Mouse (Mus musculus) embryonic facial prominence, embryonic 13.5 days (tissue): Measurements from ENCODE around the gene Chst8. TPM values are rescaled to one million over a fixed set of nuclear protein-coding genes. Genes with fewer than 3 reads are reported as not detected.

Experiments
- ATAC-seq: fragments of 200-750 bp; cut with Nextera tagmentation; 2 replicates; pipeline ENCODE4 v1.8.0; 2017; ENCODE audit warnings: low read depth; ENCODE audit not compliant: insufficient number of reproducible peaks, insufficient read depth, low FRiP score, low TSS enrichment
- H3K27ac ChIP-seq: fragments of 300-500 bp; sonication (generic); 2 replicates; pipeline ENCODE4 v1.5.1; 2015; ENCODE audit warnings: moderate library complexity, mild to moderate bottlenecking, inconsistent platforms
- H3K27me3 ChIP-seq: fragments of 300-500 bp; sonication (generic); 2 replicates; pipeline ENCODE4 v1.6.1; 2015; ENCODE audit warnings: mild to moderate bottlenecking, inconsistent platforms
- H3K36me3 ChIP-seq: fragments of 300-500 bp; sonication (generic); 2 replicates; pipeline ENCODE4 v1.6.1; 2015; ENCODE audit warnings: mild to moderate bottlenecking, inconsistent platforms
- H3K4me1 ChIP-seq: fragments of 300-500 bp; sonication (generic); 2 replicates; pipeline ENCODE4 v1.6.1; 2015; ENCODE audit warnings: inconsistent platforms
- H3K4me2 ChIP-seq: fragments of 300-500 bp; sonication (generic); 2 replicates; pipeline ENCODE4 v1.6.1; 2015; ENCODE audit warnings: moderate library complexity, mild to moderate bottlenecking, inconsistent platforms
- H3K4me3 ChIP-seq: fragments of 300-500 bp; sonication (generic); 2 replicates; pipeline ENCODE4 v1.5.1; 2015; ENCODE audit warnings: mild to moderate bottlenecking, inconsistent platforms
- H3K9ac ChIP-seq: fragments of 300-500 bp; sonication (generic); 2 replicates; pipeline ENCODE4 v1.6.1; 2015; ENCODE audit warnings: mild to moderate bottlenecking, inconsistent platforms
- H3K9me3 ChIP-seq: fragments of 300-500 bp; sonication (generic); 2 replicates; pipeline ENCODE4 v1.6.1; 2016; ENCODE audit warnings: inconsistent platforms
- WGBS: fragments of 180-500 bp; shearing (Covaris S2); methylation state at CpG from one replicate; pipeline ENCODE4 v1.1.7; 2015; ENCODE audit warnings: mixed read lengths; 5-methylcytosine and 5-hydroxymethylcytosine counted together
- polyA plus RNA-seq: library from polyadenylated mRNA; unstranded; fragments of >200 nt; fragmentation: Nextera tagmentation; extraction: Ambion mirVana; gene quantifications from 2 replicates; pipeline ENCODE4 v1.2.1, GENCODE M21; 2015

The Chst8 gene
- polyA plus RNA-seq, 1 experiment from 2014 or later = 4.0 TPM

DNA sequence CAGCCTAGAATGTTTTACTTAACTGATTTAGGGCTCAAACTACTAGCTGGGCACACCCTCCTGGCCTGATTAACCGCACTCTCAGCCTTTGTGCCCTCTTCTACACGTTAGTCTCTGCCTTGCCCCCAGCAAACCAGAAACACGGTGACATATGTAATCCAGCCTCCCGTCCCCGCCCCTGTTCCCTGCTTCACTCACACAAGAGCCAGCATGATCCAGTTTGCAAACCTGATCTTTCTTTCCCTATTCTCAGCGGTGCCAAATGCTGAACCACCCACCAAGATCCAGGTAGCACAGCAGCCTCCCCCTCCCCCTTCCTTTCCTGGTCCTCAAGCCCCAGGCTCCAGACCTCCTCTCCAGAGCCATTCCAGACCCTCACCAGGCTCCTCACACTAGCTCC lies 169.2 kb downstream of the Chst8 start:
- Histone ChIP-seq H3K27me3 (no peaks in the 10 kb centered on the region), H3K4me2 (no peak overlapping the region), H3K9me3 (no peaks in the 10 kb centered on the region), H3K36me3 (peaks cover 96% of the 10 kb centered on the region), H3K4me3 (no peak overlapping the region), H3K4me1 (peaks cover 62% of the 10 kb centered on the region), H3K27ac (peak overlapping the region; percentile 60; the same call in 1 of the 2 replicates), H3K9ac (peak overlapping the region; percentile 36; the same call in 1 of the 2 replicates)
- peak; percentile 16; the same call in 1 of the 2 replicates for ATAC-seq
- WGBS = 47% methylated on average over 6 of the region's 6 CpGs

DNA sequence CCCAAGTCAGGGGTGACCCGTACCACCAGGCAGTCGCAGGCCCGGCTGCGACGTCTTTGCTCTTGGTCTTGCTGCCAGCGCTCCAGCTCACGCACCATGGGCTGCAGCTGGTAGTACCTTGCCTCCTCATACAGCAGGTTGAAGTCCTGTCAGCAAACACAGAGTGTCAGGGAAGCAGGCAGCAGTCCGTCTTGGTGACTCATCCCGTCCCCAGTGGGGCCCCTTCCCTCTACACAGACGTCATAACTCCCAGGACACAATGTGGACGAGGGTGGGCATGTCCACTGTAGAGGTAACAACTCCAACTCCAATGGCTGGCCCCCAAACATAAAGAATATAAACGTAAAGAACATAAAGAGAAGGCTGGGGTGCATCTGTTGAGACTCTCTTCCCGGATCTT lies 170.5 kb downstream of the Chst8 start:
- Histone ChIP-seq H3K9ac (no peak overlapping the region), H3K27me3 (no peaks in the 10 kb centered on the region), H3K4me3 (no peak overlapping the region), H3K4me2 (no peak overlapping the region), H3K36me3 (peaks cover 82% of the 10 kb centered on the region), H3K27ac (no peak overlapping the region), H3K9me3 (no peaks in the 10 kb centered on the region), H3K4me1 (peaks cover 51% of the 10 kb centered on the region)
- ATAC-seq = no peak
- WGBS = 87% methylated on average over 13 of the region's 13 CpGs

DNA sequence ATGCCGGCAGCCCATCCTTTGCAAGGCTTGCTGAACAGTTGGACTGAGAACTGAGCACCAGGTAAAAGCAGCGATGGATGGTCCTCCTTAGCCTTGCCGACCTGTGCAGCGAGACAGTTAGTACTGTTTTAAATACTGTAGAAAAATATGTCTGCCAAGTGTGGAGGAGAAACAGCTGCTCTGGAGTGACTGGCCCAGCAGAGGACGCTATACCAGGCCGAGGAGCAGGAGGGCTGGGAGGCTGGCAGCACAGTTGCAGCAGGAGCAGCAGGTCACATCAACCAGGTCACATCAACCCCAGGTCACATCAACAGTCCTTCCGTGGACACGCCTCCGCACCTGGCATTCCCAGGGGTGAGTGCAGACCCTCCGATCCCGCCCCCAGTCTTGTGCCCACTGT lies 172.7 kb downstream of the Chst8 start:
- Histone ChIP-seq H3K27ac (no peak overlapping the region), H3K27me3 (no peaks in the 10 kb centered on the region), H3K9ac (no peak overlapping the region), H3K9me3 (no peaks in the 10 kb centered on the region), H3K4me3 (no peak overlapping the region), H3K4me2 (no peak overlapping the region), H3K36me3 (peaks cover 62% of the 10 kb centered on the region), H3K4me1 (peaks cover 32% of the 10 kb centered on the region)
- ATAC-seq = no peak
- WGBS = 86% methylated on average over 11 of the region's 11 CpGs

DNA sequence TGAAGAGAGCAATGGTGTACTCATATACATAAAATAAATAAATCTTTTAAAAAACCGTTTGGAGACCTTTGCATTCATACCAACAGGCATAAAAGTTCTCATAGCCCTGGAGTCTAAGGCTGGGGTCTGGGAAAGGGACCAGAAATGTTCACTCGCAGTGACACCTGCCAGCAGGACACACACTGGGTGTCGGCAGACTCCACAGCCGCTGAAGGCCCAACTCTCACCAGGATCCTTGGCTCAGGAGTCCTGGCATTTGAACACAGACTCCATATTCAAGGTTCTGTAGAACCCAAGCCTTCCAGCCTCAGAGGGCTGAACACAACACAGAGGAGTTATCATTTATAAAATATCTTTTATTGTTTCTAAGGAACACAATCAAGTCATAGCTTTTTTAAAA lies 175.8 kb downstream of the Chst8 start:
- no peak for ATAC-seq
- no peaks in the 10 kb centered on the region for H3K9me3 ChIP-seq
- H3K36me3 ChIP-seq = peaks cover 31% of the 10 kb centered on the region
- no peak overlapping the region for H3K27ac ChIP-seq
- no peaks in the 10 kb centered on the region for H3K27me3 ChIP-seq
- no peak overlapping the region for H3K9ac ChIP-seq
- H3K4me2 ChIP-seq = no peak overlapping the region
- H3K4me1 ChIP-seq = peaks cover 6% of the 10 kb centered on the region; the same call in 1 of the 2 replicates
- WGBS = 83% methylated on average over 4 of the region's 4 CpGs
- no peak overlapping the region for H3K4me3 ChIP-seq

DNA sequence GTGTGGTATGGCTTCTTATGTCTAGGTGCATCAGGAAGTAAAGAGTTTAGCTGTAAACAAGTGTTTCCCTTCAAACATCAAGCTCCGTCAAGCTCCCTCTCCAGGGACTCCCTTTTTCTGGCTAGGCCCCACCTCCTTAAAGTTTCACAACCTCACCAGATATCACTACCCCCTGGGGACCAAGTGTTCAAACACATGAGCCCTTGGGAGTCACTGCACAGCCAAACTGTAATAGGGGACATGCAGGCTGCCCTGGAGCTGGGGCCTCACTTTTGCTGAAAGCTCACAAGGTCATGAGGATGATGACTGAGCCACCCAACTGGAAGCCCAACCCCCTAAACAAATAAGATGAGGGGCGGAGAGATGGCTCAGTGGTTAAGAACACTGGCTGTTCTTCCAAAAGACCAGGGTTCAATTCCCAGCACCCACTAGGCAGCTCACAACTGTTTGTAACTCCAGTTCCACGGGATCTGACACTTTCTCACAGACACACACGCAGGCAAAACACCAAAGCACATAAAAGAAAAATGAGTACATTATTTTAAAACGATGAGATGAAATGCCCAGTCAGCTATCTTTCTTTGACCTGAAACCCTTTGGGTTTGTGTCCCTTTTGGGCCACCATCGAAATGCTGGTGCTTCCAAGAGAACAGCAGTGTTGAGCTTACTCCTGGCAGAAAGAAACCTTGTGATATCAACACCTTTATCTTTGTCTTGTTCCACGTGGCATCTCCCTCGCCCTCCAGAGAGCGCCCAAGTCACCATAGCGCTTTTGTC lies 179.4 kb downstream of the Chst8 start:
- Histone ChIP-seq H3K9me3 (no peaks in the 10 kb centered on the region), H3K4me1 (peaks cover 18% of the 10 kb centered on the region), H3K4me3 (no peak overlapping the region), H3K9ac (no peak overlapping the region), H3K27me3 (no peaks in the 10 kb centered on the region), H3K27ac (no peak overlapping the region), H3K36me3 (no peaks in the 10 kb centered on the region), H3K4me2 (no peak overlapping the region)
- 81% methylated on average over 10 of the region's 10 CpGs for WGBS
- ATAC-seq = no peak

DNA sequence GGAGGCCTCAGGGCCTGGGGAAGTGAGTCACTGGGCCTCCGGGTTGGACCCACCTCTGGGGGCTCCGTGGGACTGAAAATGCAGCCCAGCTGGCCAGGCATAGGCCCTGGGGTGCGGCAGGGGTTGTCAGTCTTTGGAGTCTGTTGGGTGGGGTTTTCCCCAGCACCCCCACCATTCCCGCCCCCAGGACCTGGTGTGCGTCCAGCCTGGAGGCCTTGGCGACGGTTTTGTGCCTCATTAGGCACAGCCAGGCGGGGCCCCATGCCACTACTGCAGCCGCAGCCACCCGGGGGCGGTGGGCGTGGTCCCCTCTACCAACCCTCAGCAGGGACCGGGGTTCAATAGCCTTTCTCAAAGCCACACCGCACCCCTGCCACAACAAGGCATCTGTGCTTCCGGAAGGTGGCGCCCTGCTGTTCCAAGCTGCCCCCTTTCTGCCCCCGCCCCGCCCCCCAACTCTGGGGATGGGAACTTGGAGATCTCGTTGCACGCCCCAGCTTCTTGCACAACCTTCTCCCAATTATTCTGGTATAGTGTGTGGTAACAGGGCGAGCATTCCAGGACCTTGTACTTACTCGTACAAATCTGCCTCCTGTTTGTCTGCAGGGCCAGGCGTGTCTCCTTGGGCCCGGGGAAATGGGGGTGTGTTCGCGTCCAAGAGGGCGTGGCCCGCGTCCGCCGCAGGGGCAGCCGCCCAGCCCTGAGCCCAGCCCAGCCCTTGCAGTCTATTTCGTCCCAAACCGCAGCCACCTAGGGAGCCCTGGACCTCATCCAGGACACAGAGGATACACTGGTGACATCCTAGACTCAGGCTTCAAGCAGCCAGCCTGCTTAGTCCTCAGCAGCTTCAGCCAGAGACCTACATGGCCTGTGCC lies 182.1 kb downstream of the Chst8 start:
- Histone ChIP-seq H3K9me3 (no peaks in the 10 kb centered on the region), H3K9ac (peak overlapping the region; percentile 70), H3K27me3 (no peaks in the 10 kb centered on the region), H3K4me1 (peaks cover 18% of the 10 kb centered on the region), H3K36me3 (no peaks in the 10 kb centered on the region), H3K4me3 (peak overlapping the region; percentile 42), H3K27ac (peak overlapping the region; percentile 93), H3K4me2 (peak overlapping the region; percentile 69)
- WGBS = 0% methylated on average over 33 of the region's 34 CpGs
- peak; percentile 84 for ATAC-seq

DNA sequence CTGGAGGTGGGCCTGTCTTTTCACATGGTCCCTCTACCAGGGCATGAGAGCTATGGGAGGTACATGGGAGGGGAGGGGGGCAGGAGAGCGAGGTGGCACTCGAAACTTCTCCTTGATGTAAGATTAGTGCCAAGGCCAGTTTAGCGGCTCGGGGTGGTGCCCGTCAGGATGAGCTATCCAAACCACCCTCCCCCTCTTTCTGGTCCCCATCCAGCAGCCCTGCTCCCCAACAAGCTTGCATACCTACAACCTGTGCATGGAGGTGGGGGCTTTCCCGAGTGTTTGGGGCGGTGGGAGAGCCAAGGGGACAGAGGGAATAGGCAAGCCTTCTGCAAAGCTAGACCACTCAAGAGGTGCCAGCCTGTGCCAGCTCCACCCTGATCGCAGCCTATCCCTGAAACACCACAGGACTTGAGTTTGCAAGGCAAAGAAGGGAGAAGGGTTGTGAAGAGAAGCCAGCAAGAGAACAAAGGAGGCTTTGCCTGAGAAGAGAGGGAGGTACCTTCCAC lies 182.8 kb downstream of the Chst8 start:
- no peaks in the 10 kb centered on the region for H3K27me3 ChIP-seq
- H3K27ac ChIP-seq = peak overlapping the region; percentile 93
- ATAC-seq = peak; percentile 28; the same call in 1 of the 2 replicates
- H3K36me3 ChIP-seq = no peaks in the 10 kb centered on the region
- H3K4me2 ChIP-seq = peak overlapping the region; percentile 69
- peak overlapping the region; percentile 70 for H3K9ac ChIP-seq
- H3K9me3 ChIP-seq = no peaks in the 10 kb centered on the region
- H3K4me3 ChIP-seq = peak overlapping the region; percentile 42
- peaks cover 18% of the 10 kb centered on the region for H3K4me1 ChIP-seq
- WGBS = 47% methylated on average over 8 of the region's 8 CpGs

Other genes starting within 250 kb of the Chst8 start
- 52.9 and 59.2 TPM in 2 replicates for gene Kctd15, start 156.0 kb downstream of the Chst8 start, polyA plus RNA-seq
- 50.8 and 53.4 TPM in 2 replicates for gene Pepd, start 99.7 kb upstream of the Chst8 start, polyA plus RNA-seq
- 52.5 and 54.8 TPM in 2 replicates for gene Cebpg, start 243.9 kb upstream of the Chst8 start, polyA plus RNA-seq